Mouse (Mus musculus): ENCODE results near the gene Cd300lg. TPM values are rescaled to one million over a fixed set of nuclear protein-coding genes. Genes with fewer than 3 reads are reported as not detected.

Gene Cd300lg
- total RNA-seq, 2 experiments from 2014 or later, result 40.3 to 48.6 TPM

GRCm38 (mm10) chr11:102051954-102052353 is 10.6 kb downstream of the Cd300lg start:
- peak in 1 of 2 experiments; percentile 42 for DNase-seq

GRCm38 (mm10) chr11:102052697-102053096 is 11.4 kb downstream of the Cd300lg start:
- no peak for DNase-seq

GRCm38 (mm10) chr11:102053183-102053582 is 11.9 kb downstream of the Cd300lg start:
- peak in 1 of 2 experiments; percentile 48 for DNase-seq

- DNase-seq, result peak; percentile 65 to 74
Measured at GRCm38 (mm10) chr11:102053847-102054246, 12.5 kb downstream of the Cd300lg start.

- DNase-seq, result peak; percentile 76 to 80
Measured at GRCm38 (mm10) chr11:102061236-102061940, 20.1 kb downstream of the Cd300lg start.

- no peak for DNase-seq
Measured at GRCm38 (mm10) chr11:102061941-102062473, 20.7 kb downstream of the Cd300lg start.

GRCm38 (mm10) chr11:102063076-102063475 is 21.8 kb downstream of the Cd300lg start:
- no peak for DNase-seq

- no peak for DNase-seq
Measured at GRCm38 (mm10) chr11:102068969-102069368, 27.7 kb downstream of the Cd300lg start.

GRCm38 (mm10) chr11:102069633-102070032 is 28.3 kb downstream of the Cd300lg start:
- no peak for DNase-seq

- DNase-seq, result no peak
Measured at GRCm38 (mm10) chr11:102070426-102070825, 29.1 kb downstream of the Cd300lg start.

- no peak for DNase-seq
Measured at GRCm38 (mm10) chr11:102072729-102073128, 31.4 kb downstream of the Cd300lg start.

GRCm38 (mm10) chr11:102073722-102074121 is 32.4 kb downstream of the Cd300lg start:
- no peak for DNase-seq

- peak; percentile 85 to 86 for DNase-seq
Measured at GRCm38 (mm10) chr11:102082322-102082721, 41.0 kb downstream of the Cd300lg start.

- no peak for DNase-seq
Measured at GRCm38 (mm10) chr11:102083193-102083592, 41.9 kb downstream of the Cd300lg start.

GRCm38 (mm10) chr11:102084159-102084558 is 42.9 kb downstream of the Cd300lg start:
- DNase-seq, result no peak

- DNase-seq, result no peak
Measured at GRCm38 (mm10) chr11:102086331-102086730, 45.0 kb downstream of the Cd300lg start.

- DNase-seq, result peak; percentile 92 to 93
Measured at GRCm38 (mm10) chr11:102087081-102087751, 45.9 kb downstream of the Cd300lg start.

- peak; percentile 86 to 88 for DNase-seq
Measured at GRCm38 (mm10) chr11:102087931-102088898, 46.9 kb downstream of the Cd300lg start, which contains the start of gene Mpp2. TSS of gene Mpp2 (minus strand) at chr11:102088515.

- DNase-seq, result peak; percentile 64 to 75
Measured at GRCm38 (mm10) chr11:102089088-102089808, 47.9 kb downstream of the Cd300lg start.

GRCm38 (mm10) chr11:102095676-102096075 is 54.4 kb downstream of the Cd300lg start:
- DNase-seq, result no peak

- no peak for DNase-seq
Measured at GRCm38 (mm10) chr11:102096446-102096845, 55.1 kb downstream of the Cd300lg start.

Measured in adrenal gland, postnatal 36 days (tissue).